Mouse (Mus musculus) thymus, postnatal 25 days (tissue): ENCODE data around the gene Mark1.
A peak's percentile ranks its signal among the peaks of the same experiment; 100 is the strongest.

Experiments
- DNase-seq: peaks from one replicate; pipeline ENCODE4 v3.0.0; 2022

Mark1 gene

DNA sequence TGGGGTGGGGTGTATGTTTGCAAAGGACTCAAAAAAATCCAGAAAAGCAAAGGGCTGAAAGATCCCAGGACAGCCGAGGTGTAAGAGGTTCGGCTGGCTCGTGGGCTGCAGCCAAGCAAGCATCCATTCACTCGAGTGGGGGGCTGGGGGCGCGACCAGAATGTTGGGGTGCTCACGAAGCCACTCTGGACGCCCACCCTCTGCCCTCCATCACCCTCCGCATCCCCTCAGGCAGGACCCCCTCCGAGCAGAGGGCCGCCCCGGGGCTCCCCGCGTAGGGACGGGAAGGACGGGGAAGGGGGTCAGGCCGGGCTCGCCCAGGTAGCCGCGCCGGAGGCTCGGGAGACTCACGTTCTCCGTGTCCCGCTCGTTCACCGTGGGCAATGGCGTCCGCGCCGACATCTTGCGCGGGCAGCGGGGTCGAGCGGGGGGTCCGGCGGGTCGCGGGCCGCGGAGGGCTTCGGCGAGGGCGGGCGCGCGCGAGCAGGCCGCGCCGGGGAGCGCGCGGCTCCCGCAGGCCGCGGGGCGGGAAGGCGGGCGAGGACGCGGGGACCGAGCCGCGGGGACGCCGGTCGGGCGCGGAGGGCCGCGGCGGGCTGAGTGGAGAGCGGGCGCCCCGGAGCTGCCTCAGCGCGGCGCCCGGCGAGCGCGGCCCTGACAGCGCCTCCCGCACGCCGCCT, at the start of gene Mark1:
Mark1 (minus strand) TSS at position 500 of the 680 bp plus-strand sequence.
- DNase-seq: no peak

- DNase-seq: no peak
These were observed 48.3 kb upstream of the Mark1 start for GRCm38 (mm10) chr1:185047516-185048247.

GRCm38 (mm10) chr1:185046513-185046912, 47.1 kb upstream of the Mark1 start:
- no peak for DNase-seq

DNA sequence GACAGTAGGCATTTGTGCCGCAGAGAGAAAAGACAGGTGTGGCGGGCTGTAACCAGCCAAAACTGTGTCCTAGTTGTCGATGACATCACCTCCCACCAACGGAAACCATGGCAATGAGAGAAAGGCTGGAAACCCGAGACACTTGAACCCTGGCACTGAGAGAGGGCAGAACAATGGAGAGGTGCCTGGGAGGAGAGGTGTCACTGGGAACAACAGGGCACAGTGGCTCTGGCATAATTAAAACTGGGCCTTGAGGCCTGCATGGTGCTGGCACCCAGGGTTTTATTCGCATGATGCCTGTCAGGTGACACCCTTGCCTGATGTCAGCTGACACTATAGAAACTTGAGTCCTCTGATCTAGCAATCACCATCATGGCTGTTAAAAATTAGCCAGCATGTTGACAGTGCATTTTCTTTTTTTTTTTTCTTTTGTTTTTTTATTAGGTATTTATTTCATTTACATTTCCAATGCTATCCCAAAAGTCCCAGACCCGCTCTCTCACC, 38.9 kb upstream of the Mark1 start:
- no peak for DNase-seq

- DNase-seq: no peak
These were observed 31.2 kb upstream of the Mark1 start for GRCm38 (mm10) chr1:185030565-185030964.

GRCm38 (mm10) chr1:185020429-185021168, 21.2 kb upstream of the Mark1 start:
- no peak for DNase-seq

GRCm38 (mm10) chr1:185012566-185012965, 13.2 kb upstream of the Mark1 start:
- no peak for DNase-seq

GRCm38 (mm10) chr1:185007066-185007465, 7.7 kb upstream of the Mark1 start:
- no peak for DNase-seq

DNA sequence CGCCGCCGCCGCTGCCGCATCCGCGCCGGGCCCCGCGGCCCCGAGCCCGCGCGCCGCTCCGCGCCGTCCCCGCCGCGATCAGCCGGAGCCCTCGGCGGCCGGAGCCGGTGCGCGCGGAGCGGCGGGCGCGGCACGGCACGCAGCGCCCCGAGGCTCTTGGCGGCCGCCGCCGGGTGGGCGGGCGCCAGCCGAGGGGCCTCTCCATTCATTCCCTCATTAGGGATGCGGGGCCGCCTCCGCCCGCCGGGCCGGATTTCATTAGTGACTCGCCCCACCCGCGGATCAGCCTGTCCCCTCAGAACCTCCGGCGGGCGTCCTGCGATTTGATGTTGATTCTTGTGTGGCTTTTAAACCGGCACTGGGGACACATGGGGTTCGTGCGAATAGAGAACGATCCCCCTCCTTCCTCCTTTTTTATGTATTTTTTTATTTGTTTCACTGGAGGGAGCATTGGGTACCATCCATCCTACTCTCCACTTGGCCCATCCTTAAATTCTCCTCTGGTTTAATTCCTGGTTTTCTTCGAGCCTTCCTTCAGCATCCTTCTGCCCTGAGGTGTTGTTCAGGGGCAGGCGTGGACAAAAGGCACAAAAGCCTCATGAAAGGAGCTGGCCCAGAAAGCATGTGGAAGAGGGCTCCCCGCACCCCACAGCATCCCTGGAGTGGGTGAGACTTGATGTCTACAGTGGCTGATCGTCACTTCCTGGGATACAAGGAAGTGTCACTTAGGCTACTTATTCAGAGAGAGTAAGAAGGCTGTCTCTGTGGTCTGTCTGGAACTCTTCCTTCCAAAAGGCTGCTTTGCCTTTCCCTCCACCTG, 620 bp upstream of the Mark1 start:
- DNase-seq: no peak

DNA sequence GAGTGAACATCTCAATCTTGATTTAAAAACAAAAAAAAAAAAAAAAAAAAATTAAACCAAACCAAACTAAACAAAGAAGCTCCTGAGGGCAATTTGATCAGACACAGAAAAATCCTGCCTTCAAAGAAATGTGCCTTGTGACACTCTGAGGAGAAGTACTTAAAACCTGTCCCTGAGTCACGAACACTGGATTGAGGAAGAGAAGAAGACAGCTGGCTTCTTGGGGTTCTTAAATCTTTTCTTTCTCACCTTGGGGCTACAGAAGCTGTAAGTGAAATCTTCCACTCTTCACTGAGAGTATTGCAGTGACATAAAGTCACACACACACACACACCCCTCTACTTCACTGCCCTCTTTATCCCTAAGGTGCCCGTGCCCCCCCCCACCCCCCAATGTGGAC, 739 bp downstream of the Mark1 start:
- DNase-seq: no peak

- DNase-seq: no peak
These were observed 1.2 kb downstream of the Mark1 start for GRCm38 (mm10) chr1:184998161-184998560.

- no peak for DNase-seq
These were observed 1.9 kb downstream of the Mark1 start for GRCm38 (mm10) chr1:184997466-184997865.

GRCm38 (mm10) chr1:184995335-184995734, 4.0 kb downstream of the Mark1 start:
- DNase-seq: no peak

GRCm38 (mm10) chr1:184991191-184991590, 8.2 kb downstream of the Mark1 start:
- no peak for DNase-seq

DNA sequence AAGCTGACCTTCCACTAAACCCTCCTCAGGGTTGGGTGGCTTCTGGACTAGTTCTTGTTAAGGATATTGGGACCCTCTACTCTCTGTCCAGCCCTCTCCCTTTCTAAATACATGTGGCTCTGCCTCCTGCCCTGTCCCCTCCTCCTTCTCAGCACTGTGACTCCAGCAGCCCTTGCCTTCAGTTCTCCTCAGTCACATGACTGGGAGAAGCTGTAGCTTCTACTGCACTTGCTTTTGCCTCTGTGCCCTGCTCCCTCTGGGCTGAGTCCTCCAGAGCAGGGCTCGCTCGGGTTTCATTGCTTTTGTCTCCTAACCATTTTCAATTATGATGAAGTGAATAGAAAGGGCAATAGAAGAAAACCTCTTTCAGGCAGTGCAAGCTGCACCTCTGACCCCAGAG, 12.6 kb downstream of the Mark1 start:
- no peak for DNase-seq

DNA sequence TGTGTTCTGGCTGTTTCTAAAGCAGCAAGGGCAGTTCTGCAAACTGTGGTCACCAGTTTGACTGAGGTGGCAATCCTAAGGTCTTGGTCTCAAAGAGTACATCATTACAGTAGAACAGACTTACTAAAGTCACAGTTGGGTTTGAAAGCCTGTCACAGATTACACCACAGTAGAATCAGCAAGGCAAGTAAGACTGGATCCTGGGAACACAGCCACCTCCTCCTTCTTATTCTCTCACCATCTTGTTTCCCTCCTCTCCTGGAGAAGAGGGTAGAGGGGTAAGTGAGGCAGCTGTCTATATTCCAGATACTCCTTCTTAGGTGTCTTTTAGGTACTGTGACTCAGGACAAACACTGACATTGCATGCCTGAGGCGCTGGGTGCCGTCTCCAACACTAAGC, 14.6 kb downstream of the Mark1 start:
- no peak for DNase-seq

DNA sequence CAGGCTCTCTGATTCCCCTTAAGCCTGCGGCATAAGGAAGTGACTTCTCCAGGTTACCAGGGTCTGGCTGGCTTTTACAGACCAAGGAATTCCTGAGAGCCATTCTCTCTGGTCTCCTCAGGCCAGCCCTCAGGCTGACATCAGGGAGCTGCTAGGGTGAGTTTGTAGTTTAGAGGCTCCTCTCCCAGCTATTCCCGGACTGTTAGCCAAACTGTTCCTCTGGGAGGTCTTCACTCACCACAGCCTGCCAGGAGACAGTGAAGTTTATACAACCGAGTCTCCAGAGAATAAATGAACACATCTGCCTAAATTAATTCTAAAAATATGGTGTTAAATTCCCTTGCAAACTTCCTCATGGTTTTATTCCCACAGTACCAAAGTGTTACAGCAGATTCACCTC, 15.6 kb downstream of the Mark1 start:
- DNase-seq: no peak

GRCm38 (mm10) chr1:184972214-184972776, 27.1 kb downstream of the Mark1 start:
- DNase-seq: no peak

DNA sequence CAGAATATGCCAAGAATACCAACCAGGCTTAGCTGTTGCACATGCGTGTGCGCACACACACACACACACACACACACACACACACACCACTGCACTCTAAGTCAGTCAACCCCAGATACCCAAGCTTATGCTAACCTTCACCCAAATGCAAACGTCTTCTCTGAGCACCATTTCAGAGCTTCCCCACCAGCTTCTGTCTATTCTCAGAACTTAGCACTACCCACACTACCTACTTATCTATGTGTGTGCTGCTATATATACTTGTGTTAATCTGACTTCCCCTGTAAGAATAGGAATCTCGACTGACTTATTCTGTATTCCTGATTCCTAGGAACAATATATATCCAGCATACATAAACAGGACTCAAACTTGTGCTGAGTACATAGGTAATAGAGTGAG, 30.0 kb downstream of the Mark1 start:
- no peak for DNase-seq

GRCm38 (mm10) chr1:184965682-184966360, 33.5 kb downstream of the Mark1 start:
- peak; percentile 2 for DNase-seq

- DNase-seq: no peak
These were observed 36.2 kb downstream of the Mark1 start for GRCm38 (mm10) chr1:184963121-184963693.
